Mouse (Mus musculus): ENCODE data around the gene Gchfr. TPM values are rescaled to one million over a fixed set of nuclear protein-coding genes. Genes with fewer than 3 reads are reported as not detected.

Gene Gchfr
- polyA plus RNA-seq, 1 experiment: 1.3 TPM

- TF ChIP-seq CTCF (IDR thresholded peaks at IDR 0.05; ENCODE audit: extremely low read depth, insufficient read depth, low read length) (no peak), POLR2A (IDR thresholded peaks at IDR 0.05; ENCODE audit: extremely low read depth, insufficient read depth, low read length) (no peak)
- H3K4me1 ChIP-seq (ENCODE audit: control insufficient read depth, insufficient read depth, low read length): peaks cover 4% of the 10 kb centered on the region; the same call in 1 of the 2 replicates
- H3K27ac ChIP-seq (ENCODE audit: insufficient read depth, low read length): no peak overlapping the region
- H3K4me3 ChIP-seq (ENCODE audit: insufficient read depth, low read length): no peak overlapping the region
These were observed 4.0 kb downstream of the Gchfr start for GRCm38 (mm10) chr2:119171574-119171973.

GRCm38 (mm10) chr2:119172446-119172845 lies 4.9 kb downstream of the Gchfr start:
- H3K4me3 ChIP-seq (ENCODE audit: insufficient read depth, low read length): no peak overlapping the region
- no peak for TF ChIP-seq CTCF (IDR thresholded peaks at IDR 0.05; ENCODE audit: extremely low read depth, insufficient read depth, low read length)
- no peak for TF ChIP-seq POLR2A (IDR thresholded peaks at IDR 0.05; ENCODE audit: extremely low read depth, insufficient read depth, low read length)
- no peaks in the 10 kb centered on the region for H3K4me1 ChIP-seq (ENCODE audit: control insufficient read depth, insufficient read depth, low read length)
- H3K27ac ChIP-seq (ENCODE audit: insufficient read depth, low read length): no peak overlapping the region

- Histone ChIP-seq H3K27ac (ENCODE audit: insufficient read depth, low read length) (no peak overlapping the region), H3K4me3 (ENCODE audit: insufficient read depth, low read length) (no peak overlapping the region), H3K4me1 (ENCODE audit: control insufficient read depth, insufficient read depth, low read length) (no peaks in the 10 kb centered on the region)
- TF ChIP-seq CTCF (IDR thresholded peaks at IDR 0.05; ENCODE audit: extremely low read depth, insufficient read depth, low read length): no peak
- no peak for TF ChIP-seq POLR2A (IDR thresholded peaks at IDR 0.05; ENCODE audit: extremely low read depth, insufficient read depth, low read length)
These were observed 5.4 kb downstream of the Gchfr start for GRCm38 (mm10) chr2:119172862-119173576.

- TF ChIP-seq CTCF (IDR thresholded peaks at IDR 0.05; ENCODE audit: extremely low read depth, insufficient read depth, low read length) (no peak), POLR2A (IDR thresholded peaks at IDR 0.05; ENCODE audit: extremely low read depth, insufficient read depth, low read length) (no peak)
- no peak within 1 kb of the TSS for H3K4me3 ChIP-seq (ENCODE audit: insufficient read depth, low read length)
- no peak within 1 kb of the TSS for H3K27ac ChIP-seq (ENCODE audit: insufficient read depth, low read length)
- no peaks in the 10 kb centered on the region for H3K4me1 ChIP-seq (ENCODE audit: control insufficient read depth, insufficient read depth, low read length)
These were observed 6.5 kb downstream of the Gchfr start, which contains the start of gene Gm14137 for GRCm38 (mm10) chr2:119173991-119174651. TSS of gene Gm14137 (plus strand) at chr2:119174509.

- no peak overlapping the region for H3K4me3 ChIP-seq (ENCODE audit: insufficient read depth, low read length)
- H3K4me1 ChIP-seq (ENCODE audit: control insufficient read depth, insufficient read depth, low read length): no peaks in the 10 kb centered on the region
- TF ChIP-seq POLR2A (IDR thresholded peaks at IDR 0.05; ENCODE audit: extremely low read depth, insufficient read depth, low read length) (no peak), CTCF (IDR thresholded peaks at IDR 0.05; ENCODE audit: extremely low read depth, insufficient read depth, low read length) (no peak)
- no peak overlapping the region for H3K27ac ChIP-seq (ENCODE audit: insufficient read depth, low read length)
These were observed 7.3 kb downstream of the Gchfr start for GRCm38 (mm10) chr2:119174866-119175265.

GRCm38 (mm10) chr2:119175614-119176013 lies 8.0 kb downstream of the Gchfr start:
- no peak overlapping the region for H3K4me3 ChIP-seq (ENCODE audit: insufficient read depth, low read length)
- TF ChIP-seq CTCF (IDR thresholded peaks at IDR 0.05; ENCODE audit: extremely low read depth, insufficient read depth, low read length) (no peak), POLR2A (IDR thresholded peaks at IDR 0.05; ENCODE audit: extremely low read depth, insufficient read depth, low read length) (no peak)
- H3K27ac ChIP-seq (ENCODE audit: insufficient read depth, low read length): no peak overlapping the region
- no peaks in the 10 kb centered on the region for H3K4me1 ChIP-seq (ENCODE audit: control insufficient read depth, insufficient read depth, low read length)

GRCm38 (mm10) chr2:119176761-119177160 lies 9.2 kb downstream of the Gchfr start:
- no peaks in the 10 kb centered on the region for H3K4me1 ChIP-seq (ENCODE audit: control insufficient read depth, insufficient read depth, low read length)
- TF ChIP-seq POLR2A (IDR thresholded peaks at IDR 0.05; ENCODE audit: extremely low read depth, insufficient read depth, low read length) (no peak), CTCF (IDR thresholded peaks at IDR 0.05; ENCODE audit: extremely low read depth, insufficient read depth, low read length) (no peak)

GRCm38 (mm10) chr2:119177384-119177939 lies 9.9 kb downstream of the Gchfr start:
- TF ChIP-seq CTCF (IDR thresholded peaks at IDR 0.05; ENCODE audit: extremely low read depth, insufficient read depth, low read length): no peak
- TF ChIP-seq POLR2A (IDR thresholded peaks at IDR 0.05; ENCODE audit: extremely low read depth, insufficient read depth, low read length): no peak
- Histone ChIP-seq H3K4me1 (ENCODE audit: control insufficient read depth, insufficient read depth, low read length) (no peaks in the 10 kb centered on the region), H3K27ac (ENCODE audit: insufficient read depth, low read length) (no peak overlapping the region)

More at GRCm38 (mm10) chr2:119176761-119177160, 9.2 kb downstream of the Gchfr start:
- Histone ChIP-seq H3K4me3 (ENCODE audit: insufficient read depth, low read length) (no peak overlapping the region), H3K27ac (ENCODE audit: insufficient read depth, low read length) (no peak overlapping the region)

GRCm38 (mm10) chr2:119182914-119183313 lies 15.3 kb downstream of the Gchfr start:
- Histone ChIP-seq H3K27ac (ENCODE audit: insufficient read depth, low read length) (no peak overlapping the region), H3K4me1 (ENCODE audit: control insufficient read depth, insufficient read depth, low read length) (no peaks in the 10 kb centered on the region), H3K4me3 (ENCODE audit: insufficient read depth, low read length) (no peak overlapping the region)
- TF ChIP-seq POLR2A (IDR thresholded peaks at IDR 0.05; ENCODE audit: extremely low read depth, insufficient read depth, low read length) (no peak), CTCF (IDR thresholded peaks at IDR 0.05; ENCODE audit: extremely low read depth, insufficient read depth, low read length) (no peak)

More at GRCm38 (mm10) chr2:119177384-119177939, 9.9 kb downstream of the Gchfr start:
- no peak overlapping the region for H3K4me3 ChIP-seq (ENCODE audit: insufficient read depth, low read length)
